Mouse (Mus musculus) intestine, embryonic 15.5 days (tissue): ENCODE data around the gene Zdbf2. TPM values are rescaled to one million over a fixed set of nuclear protein-coding genes. Genes with fewer than 3 reads are reported as not detected.
A peak's percentile ranks its signal among the peaks of the same experiment; 100 is the strongest.

Experiments used
- ATAC-seq: fragments of 200-750 bp; cut with Nextera tagmentation; 2 replicates; pipeline ENCODE4 v1.8.0; 2017; ENCODE audit warnings: moderate TSS enrichment, moderate library complexity
- H3K27ac ChIP-seq: fragments of 300-500 bp; sonication (generic); 2 replicates; pipeline ENCODE4 v1.5.1; 2015; ENCODE audit warnings: mild to moderate bottlenecking, inconsistent platforms
- H3K27me3 ChIP-seq: fragments of 300-500 bp; sonication (generic); replicated peaks from 2 replicates; pipeline ENCODE4 v1.6.1; 2015; ENCODE audit warnings: inconsistent platforms
- H3K36me3 ChIP-seq: fragments of 300-500 bp; sonication (generic); 2 replicates; pipeline ENCODE4 v1.6.1; 2015; ENCODE audit warnings: inconsistent platforms
- H3K4me1 ChIP-seq: fragments of 300-500 bp; sonication (generic); replicated peaks from 2 replicates; pipeline ENCODE4 v1.6.1; 2015; ENCODE audit warnings: inconsistent platforms
- H3K4me2 ChIP-seq: fragments of 300-500 bp; sonication (generic); replicated peaks from 2 replicates; pipeline ENCODE4 v1.6.1; 2015; ENCODE audit warnings: mild to moderate bottlenecking, inconsistent platforms
- H3K4me3 ChIP-seq: fragments of 300-500 bp; sonication (generic); replicated peaks from 2 replicates; pipeline ENCODE4 v1.5.1; 2015; ENCODE audit warnings: inconsistent platforms
- H3K9ac ChIP-seq: fragments of 300-500 bp; sonication (generic); 2 replicates; pipeline ENCODE4 v1.6.1; 2015; ENCODE audit warnings: inconsistent platforms
- H3K9me3 ChIP-seq: fragments of 300-500 bp; sonication (generic); 2 replicates; pipeline ENCODE4 v1.6.1; 2016; ENCODE audit warnings: inconsistent platforms
- WGBS: fragments of 180-500 bp; shearing (Covaris S2); methylation state at CpG from one replicate; pipeline ENCODE4 v1.1.7; 2015; 5-methylcytosine and 5-hydroxymethylcytosine counted together
- polyA plus RNA-seq: library from polyadenylated mRNA; unstranded; fragments of >200 nt; fragmentation: Nextera tagmentation; extraction: Ambion mirVana; gene quantifications from 2 replicates; pipeline ENCODE4 v1.2.1, GENCODE M21; 2015

Zdbf2 gene
- polyA plus RNA-seq, 1 experiment from 2014 or later, result 7.1 TPM

DNA sequence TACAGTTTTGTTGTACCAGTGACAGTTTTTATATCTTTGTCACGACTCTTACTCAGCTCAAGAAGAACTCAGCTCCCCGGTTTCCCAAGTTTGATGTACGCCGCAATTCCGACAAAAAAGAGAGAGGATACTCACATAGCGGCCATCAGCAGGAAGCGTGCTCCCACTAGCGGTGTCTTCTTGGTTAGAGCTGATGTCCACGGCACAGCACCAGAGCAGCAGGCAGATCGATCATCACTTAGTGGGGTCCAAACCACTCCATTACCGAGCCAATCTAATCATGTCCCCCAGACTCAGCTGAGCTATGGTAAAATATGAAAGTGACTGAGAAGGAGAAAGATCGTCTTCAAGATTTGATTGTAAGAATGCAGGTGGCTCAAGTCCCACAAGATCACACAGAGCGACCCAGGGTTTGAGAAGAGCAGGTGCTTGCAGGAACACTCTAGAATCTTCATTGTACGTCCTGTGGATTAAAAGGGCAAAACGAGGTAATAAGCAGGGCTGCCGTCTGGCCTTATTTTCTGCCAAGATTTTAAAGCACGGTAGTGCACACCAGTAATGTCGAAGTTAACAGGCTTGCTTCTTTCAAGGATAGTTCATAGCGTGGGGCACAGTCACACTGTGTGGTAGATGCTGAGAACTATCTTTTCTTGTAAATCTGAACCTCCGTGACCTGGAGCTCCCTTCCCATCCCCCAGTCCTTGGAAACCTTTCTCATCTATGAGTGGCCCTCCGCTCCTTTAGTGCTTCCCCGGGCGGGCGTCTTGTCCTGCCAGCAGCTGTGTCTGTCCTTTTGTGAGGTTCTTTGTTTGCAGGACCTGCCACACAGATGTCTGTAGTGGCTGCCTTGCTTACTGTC is 20.5 kb upstream of the Zdbf2 start:
- Histone ChIP-seq H3K36me3 (no peaks in the 10 kb centered on the region), H3K27ac (no peak overlapping the region), H3K27me3 (peaks cover 76% of the 10 kb centered on the region), H3K4me1 (0 out of 2 replicates have a peak, but pooled peaks cover 4% of the 10 kb centered on the region), H3K9ac (no peak overlapping the region), H3K4me2 (no peak overlapping the region), H3K4me3 (no peak overlapping the region), H3K9me3 (no peaks in the 10 kb centered on the region)
- 32% methylated on average over 24 of the region's 24 CpGs for WGBS
- 0 out of 2 replicates have a peak, but pooled peaks have one; percentile 36 for ATAC-seq

- Histone ChIP-seq H3K36me3 (no peaks in the 10 kb centered on the region), H3K9ac (no peak overlapping the region), H3K9me3 (no peaks in the 10 kb centered on the region), H3K27me3 (peaks cover 71% of the 10 kb centered on the region), H3K4me2 (no peak overlapping the region), H3K4me3 (no peak overlapping the region), H3K27ac (no peak overlapping the region), H3K4me1 (0 out of 2 replicates have a peak, but pooled peaks cover under 1% of the 10 kb centered on the region)
- 46% methylated on average over 5 of the region's 5 CpGs for WGBS
- ATAC-seq, result no peak
These were observed 19.8 kb upstream of the Zdbf2 start for GRCm38 (mm10) chr1:63253291-63253690.

DNA sequence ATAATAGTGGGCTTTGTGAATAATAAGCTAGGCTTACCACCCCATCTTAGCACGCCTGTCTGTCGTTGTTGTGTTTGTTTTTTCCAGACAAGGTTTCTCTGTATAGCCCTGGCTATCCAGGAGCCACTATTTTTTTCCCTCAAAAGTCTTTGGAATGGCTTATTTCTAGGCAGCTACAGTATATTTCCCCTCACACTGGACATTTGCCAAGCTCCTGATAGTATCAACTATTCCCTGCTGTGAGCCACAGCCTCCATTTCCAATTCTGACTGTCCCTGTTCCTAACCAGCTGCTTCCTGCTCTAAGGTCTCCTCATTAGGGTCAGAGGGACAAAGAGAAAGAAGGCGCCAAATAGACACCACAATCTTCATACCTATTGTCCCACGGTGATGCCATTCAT is 18.0 kb upstream of the Zdbf2 start:
- Histone ChIP-seq H3K36me3 (no peaks in the 10 kb centered on the region), H3K4me2 (no peak overlapping the region), H3K27ac (no peak overlapping the region), H3K9me3 (no peaks in the 10 kb centered on the region), H3K27me3 (peaks cover 60% of the 10 kb centered on the region), H3K9ac (no peak overlapping the region), H3K4me1 (no peaks in the 10 kb centered on the region), H3K4me3 (no peak overlapping the region)
- no peak for ATAC-seq
- 23% methylated on average over 4 of the region's 4 CpGs for WGBS

DNA sequence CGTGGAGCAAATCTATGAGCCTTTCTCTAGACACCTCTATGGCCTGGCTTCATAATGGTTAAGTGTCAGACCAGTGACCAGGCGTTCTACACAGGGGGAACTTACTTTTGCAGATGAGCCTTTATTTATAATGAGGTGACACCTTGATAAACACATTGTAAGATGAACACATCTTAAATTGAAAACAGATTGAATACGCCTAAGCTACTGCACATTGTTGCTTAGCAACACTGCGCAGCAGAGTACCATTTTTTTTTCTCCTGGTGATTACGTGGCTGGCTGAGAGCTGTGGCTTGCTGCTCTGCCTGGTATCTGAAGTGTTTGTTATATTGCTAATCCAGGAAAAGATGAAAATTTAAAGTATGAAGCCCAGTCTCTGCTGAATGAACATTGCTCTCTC is 17.0 kb upstream of the Zdbf2 start:
- no peak for ATAC-seq
- Histone ChIP-seq H3K27me3 (peaks cover 63% of the 10 kb centered on the region), H3K9me3 (no peaks in the 10 kb centered on the region), H3K36me3 (no peaks in the 10 kb centered on the region), H3K9ac (no peak overlapping the region), H3K4me3 (no peak overlapping the region), H3K27ac (no peak overlapping the region), H3K4me2 (no peak overlapping the region), H3K4me1 (no peaks in the 10 kb centered on the region)
- WGBS, result 18% methylated on average over 5 of the region's 5 CpGs

- Histone ChIP-seq H3K9me3 (no peaks in the 10 kb centered on the region), H3K36me3 (no peaks in the 10 kb centered on the region), H3K27me3 (peaks cover 57% of the 10 kb centered on the region), H3K4me1 (no peaks in the 10 kb centered on the region), H3K9ac (no peak overlapping the region), H3K4me3 (no peak overlapping the region), H3K27ac (no peak overlapping the region), H3K4me2 (no peak overlapping the region)
- 56% methylated on average over 2 of the region's 2 CpGs for WGBS
- ATAC-seq, result no peak
These were observed 14.6 kb upstream of the Zdbf2 start for GRCm38 (mm10) chr1:63258501-63258900.

DNA sequence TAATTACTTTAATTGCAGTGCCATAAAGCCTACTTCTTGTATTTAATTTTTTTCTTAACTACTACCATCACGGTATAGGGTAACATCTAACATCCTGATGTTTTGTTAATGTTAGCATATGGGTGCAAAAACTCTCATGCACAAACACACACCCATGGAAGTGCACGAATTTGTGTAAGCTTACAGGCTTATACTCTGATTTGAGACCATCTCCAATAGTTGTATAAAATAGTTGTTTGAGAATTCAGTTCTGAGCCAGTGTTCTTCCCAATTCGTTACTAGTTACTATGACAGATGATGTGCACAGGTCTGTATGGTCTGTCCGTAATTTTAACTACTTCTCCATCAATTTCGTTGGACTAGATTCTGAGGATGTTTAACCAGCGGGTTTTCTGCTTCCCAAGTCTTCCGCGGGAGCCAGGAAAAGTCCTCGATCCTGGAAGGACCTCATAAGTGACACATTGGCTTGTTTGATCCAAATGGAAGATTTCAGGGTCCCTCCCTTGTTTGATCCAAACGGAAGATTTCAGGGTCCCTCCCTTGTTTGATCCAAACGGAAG is 13.7 kb upstream of the Zdbf2 start:
- Histone ChIP-seq H3K4me1 (no peaks in the 10 kb centered on the region), H3K4me3 (no peak overlapping the region), H3K4me2 (no peak overlapping the region), H3K9me3 (no peaks in the 10 kb centered on the region), H3K27ac (no peak overlapping the region), H3K27me3 (peaks cover 61% of the 10 kb centered on the region), H3K9ac (no peak overlapping the region), H3K36me3 (no peaks in the 10 kb centered on the region)
- no peak for ATAC-seq
- 44% methylated on average over 11 of the region's 11 CpGs for WGBS

- Histone ChIP-seq H3K4me1 (no peaks in the 10 kb centered on the region), H3K9ac (no peak overlapping the region), H3K36me3 (no peaks in the 10 kb centered on the region), H3K4me2 (no peak overlapping the region), H3K4me3 (no peak overlapping the region), H3K27me3 (peaks cover 65% of the 10 kb centered on the region), H3K9me3 (no peaks in the 10 kb centered on the region), H3K27ac (no peak overlapping the region)
- ATAC-seq, result no peak
- WGBS, result 45% methylated on average over 17 of the region's 17 CpGs
These were observed 12.9 kb upstream of the Zdbf2 start for GRCm38 (mm10) chr1:63259916-63260741.

- peaks cover 64% of the 10 kb centered on the region for H3K27me3 ChIP-seq
- no peaks in the 10 kb centered on the region for H3K36me3 ChIP-seq
- H3K4me2 ChIP-seq, result no peak overlapping the region
- ATAC-seq, result no peak
- H3K4me1 ChIP-seq, result no peaks in the 10 kb centered on the region
- no peak overlapping the region for H3K27ac ChIP-seq
- H3K9me3 ChIP-seq, result no peaks in the 10 kb centered on the region
- 46% methylated on average over 5 of the region's 5 CpGs for WGBS
- H3K4me3 ChIP-seq, result no peak overlapping the region
- H3K9ac ChIP-seq, result no peak overlapping the region
These were observed 12.4 kb upstream of the Zdbf2 start for GRCm38 (mm10) chr1:63260742-63261033.

DNA sequence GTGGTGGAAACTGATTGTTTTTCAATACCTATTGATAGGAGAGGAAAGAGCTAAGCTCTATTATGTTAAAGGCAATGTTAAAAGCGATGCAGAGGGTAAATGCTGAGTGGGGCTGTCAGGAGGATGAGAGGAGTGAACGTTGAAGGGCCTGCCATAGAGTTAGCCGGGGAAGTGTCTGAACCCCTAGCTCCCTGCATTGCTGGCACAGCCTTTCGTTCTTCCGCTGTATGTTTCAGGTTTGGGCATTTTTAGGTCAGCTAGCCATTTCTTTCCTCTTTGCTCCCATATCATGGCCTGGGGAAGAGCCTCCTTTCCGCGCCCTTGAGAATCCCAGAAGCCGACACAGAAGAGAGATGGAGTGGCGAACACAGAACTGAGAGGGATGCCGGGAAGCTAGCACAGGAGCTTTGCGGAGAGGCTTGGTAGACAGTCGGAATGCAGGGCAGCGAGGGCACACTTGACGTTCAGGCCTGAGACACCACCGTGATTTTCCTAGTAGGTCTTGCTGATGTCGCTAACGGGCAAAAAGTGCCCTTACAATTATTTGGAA is 11.9 kb upstream of the Zdbf2 start:
- Histone ChIP-seq H3K9me3 (no peaks in the 10 kb centered on the region), H3K4me2 (no peak overlapping the region), H3K4me3 (no peak overlapping the region), H3K27me3 (peaks cover 64% of the 10 kb centered on the region), H3K27ac (no peak overlapping the region), H3K36me3 (no peaks in the 10 kb centered on the region), H3K9ac (no peak overlapping the region), H3K4me1 (no peaks in the 10 kb centered on the region)
- ATAC-seq, result no peak
- WGBS, result 47% methylated on average over 17 of the region's 17 CpGs

- H3K27ac ChIP-seq, result no peak overlapping the region
- no peak overlapping the region for H3K9ac ChIP-seq
- no peaks in the 10 kb centered on the region for H3K36me3 ChIP-seq
- no peak overlapping the region for H3K4me2 ChIP-seq
- peaks cover 62% of the 10 kb centered on the region for H3K27me3 ChIP-seq
- H3K4me3 ChIP-seq, result no peak overlapping the region
- no peaks in the 10 kb centered on the region for H3K4me1 ChIP-seq
- H3K9me3 ChIP-seq, result no peaks in the 10 kb centered on the region
- no peak for ATAC-seq
- WGBS, result 49% methylated on average over 11 of the region's 11 CpGs
These were observed 9.4 kb upstream of the Zdbf2 start for GRCm38 (mm10) chr1:63263671-63264070.

DNA sequence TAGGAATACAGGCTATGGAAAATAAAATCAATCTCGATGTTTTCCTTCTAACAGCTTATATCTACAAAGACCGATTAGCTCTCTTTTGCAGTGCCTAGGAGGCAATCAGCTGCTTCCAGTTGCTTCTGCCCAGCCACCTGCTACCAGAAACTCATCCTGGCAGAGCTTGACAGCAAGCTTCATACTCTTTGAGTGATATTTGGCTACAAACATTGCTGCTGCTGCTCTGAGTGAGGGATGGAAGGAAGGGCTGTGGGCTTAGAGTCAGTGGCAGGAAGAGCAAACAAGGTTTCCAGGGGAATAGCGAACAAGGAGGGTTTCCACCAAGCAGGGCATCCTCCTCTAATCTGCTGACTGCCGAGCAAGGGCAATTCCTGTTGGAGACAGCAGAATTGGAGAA is 7.6 kb upstream of the Zdbf2 start:
- Histone ChIP-seq H3K27ac (no peak overlapping the region), H3K4me1 (no peaks in the 10 kb centered on the region), H3K36me3 (no peaks in the 10 kb centered on the region), H3K9ac (no peak overlapping the region), H3K27me3 (peaks cover 66% of the 10 kb centered on the region), H3K4me2 (no peak overlapping the region), H3K9me3 (no peaks in the 10 kb centered on the region), H3K4me3 (no peak overlapping the region)
- 40% methylated on average over 4 of the region's 4 CpGs for WGBS
- ATAC-seq, result no peak

DNA sequence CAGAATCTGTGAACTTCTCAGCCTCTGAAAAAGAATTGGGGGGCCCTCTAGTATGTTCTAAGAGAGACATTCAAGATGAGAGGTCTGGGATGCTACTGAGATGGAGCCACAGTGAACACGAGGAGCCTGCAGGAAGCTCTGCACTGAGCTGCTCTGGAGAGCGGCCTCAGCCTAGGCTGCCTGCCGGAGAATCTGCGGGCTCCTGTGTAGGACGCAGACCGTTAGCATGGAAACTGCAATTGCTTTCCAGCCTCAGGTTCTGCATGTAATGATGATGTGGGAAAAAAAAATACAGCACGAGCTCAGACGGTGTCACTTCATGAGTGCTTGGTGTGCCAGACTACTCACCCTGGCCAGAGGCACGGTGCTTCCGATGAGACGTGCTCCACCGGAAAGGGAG is 6.9 kb upstream of the Zdbf2 start:
- ATAC-seq, result no peak
- no peaks in the 10 kb centered on the region for H3K4me1 ChIP-seq
- H3K9me3 ChIP-seq, result no peaks in the 10 kb centered on the region
- H3K9ac ChIP-seq, result no peak overlapping the region
- 47% methylated on average over 12 of the region's 12 CpGs for WGBS
- no peaks in the 10 kb centered on the region for H3K36me3 ChIP-seq
- no peak overlapping the region for H3K27ac ChIP-seq
- H3K4me2 ChIP-seq, result no peak overlapping the region
- peaks cover 64% of the 10 kb centered on the region for H3K27me3 ChIP-seq
- H3K4me3 ChIP-seq, result no peak overlapping the region
